Mouse (Mus musculus): ENCODE results near the gene Tuba1b. TPM values are rescaled to one million over a fixed set of nuclear protein-coding genes. Genes with fewer than 3 reads are reported as not detected.
"Not testable (repeated sequence)": the region's sequence is repeated elsewhere in the genome, so short reads cannot be mapped to it uniquely, and the experiment has no call there.

The Tuba1b gene
- polyA plus RNA-seq, 1 experiment from 2014 or later: 1,523 TPM

DNA sequence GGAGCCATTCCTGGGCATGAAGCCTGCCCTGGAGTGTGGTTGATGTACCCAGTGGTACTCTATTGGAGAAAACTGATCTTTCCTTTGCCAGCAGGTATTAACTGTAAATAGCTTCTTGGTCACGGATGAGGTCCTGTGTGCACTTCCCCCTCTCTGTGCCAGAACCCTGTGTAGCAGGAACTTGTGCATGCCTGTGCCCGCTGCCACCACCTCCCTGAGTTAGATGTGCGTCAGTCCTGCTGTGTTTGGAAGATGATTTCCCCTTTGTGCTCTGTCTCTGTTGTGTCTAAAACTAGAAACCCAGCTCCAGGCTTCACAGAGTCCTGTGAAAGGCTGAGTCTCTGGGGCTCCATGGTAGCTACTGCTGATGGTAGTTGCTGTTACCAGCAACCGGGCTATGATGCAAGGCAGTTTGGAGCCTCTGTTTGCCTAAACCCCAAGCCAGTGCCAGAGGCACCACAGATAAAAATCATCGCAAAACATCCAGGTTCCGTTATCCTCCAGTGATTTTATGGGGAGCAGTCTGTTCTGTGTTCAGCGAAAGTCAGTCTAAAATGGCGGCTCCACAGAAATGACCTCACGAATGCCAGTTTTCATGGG is 38.8 kb upstream of the Tuba1b start:
- DNase-seq (ENCODE audit: low spot score): no peak
- Histone ChIP-seq H3K9me3 (ENCODE audit: control insufficient read depth, low read length) (no peaks in the 10 kb centered on the region), H3K9ac (ENCODE audit: low read depth, low read length) (no peak overlapping the region), H3K27ac (replicated peaks; ENCODE audit: low read depth, low read length) (peak overlapping the region; percentile 59; the same call in 1 of the 2 replicates), H3K27me3 (replicated peaks; ENCODE audit: control insufficient read depth, insufficient read depth, low read length) (no peaks in the 10 kb centered on the region), H3K4me3 (ENCODE audit: low read depth, low read length) (no peak overlapping the region), H3K4me1 (ENCODE audit: control insufficient read depth, insufficient read depth, low read length) (peaks cover 49% of the 10 kb centered on the region), H3K36me3 (ENCODE audit: control insufficient read depth, insufficient read depth, low read length) (no peaks in the 10 kb centered on the region), H3K4me2 (ENCODE audit: low read depth, low read length) (no peak overlapping the region)
- ATAC-seq (ENCODE audit: low read depth): 0 out of 2 replicates have a peak, but pooled peaks have one; percentile 12
- 77% methylated on average over 9 of the region's 9 CpGs for WGBS

- not testable (repeated sequence) for H3K9ac ChIP-seq (ENCODE audit: low read depth, low read length); H3K36me3 ChIP-seq (ENCODE audit: control insufficient read depth, insufficient read depth, low read length); DNase-seq (ENCODE audit: low spot score); H3K27me3 ChIP-seq (replicated peaks; ENCODE audit: control insufficient read depth, insufficient read depth, low read length); H3K4me3 ChIP-seq (ENCODE audit: low read depth, low read length); H3K4me2 ChIP-seq (ENCODE audit: low read depth, low read length); ATAC-seq (ENCODE audit: low read depth); H3K9me3 ChIP-seq (ENCODE audit: control insufficient read depth, low read length)
- 66% methylated on average over 15 of the region's 15 CpGs for WGBS
- Histone ChIP-seq H3K27ac (replicated peaks; ENCODE audit: low read depth, low read length) (peak overlapping the region; percentile 49; the same call in 1 of the 2 replicates), H3K4me1 (ENCODE audit: control insufficient read depth, insufficient read depth, low read length) (peaks cover 36% of the 10 kb centered on the region)
Observed at GRCm38 (mm10) chr15:98971576-98972320, 37.4 kb upstream of the Tuba1b start.

DNA sequence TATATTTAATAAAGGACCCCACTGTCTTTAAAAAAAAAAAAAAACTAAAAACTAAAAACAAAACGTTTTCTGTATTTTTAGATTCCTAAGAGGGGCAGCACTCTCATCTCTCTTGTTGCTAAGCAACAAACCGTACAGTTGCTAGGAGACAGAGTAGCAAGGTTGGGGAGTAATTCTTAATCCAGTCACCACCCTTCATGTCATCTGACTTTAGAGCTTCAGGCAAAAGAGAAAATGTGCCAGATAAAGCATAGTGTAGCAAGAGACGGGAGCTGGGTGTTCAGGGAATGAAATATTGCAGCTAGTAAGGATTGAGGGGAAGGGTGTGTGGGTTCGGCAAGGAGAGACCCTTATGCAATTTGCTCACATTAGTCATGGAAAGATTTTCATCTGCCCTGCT is 36.7 kb upstream of the Tuba1b start:
- Histone ChIP-seq H3K9ac (ENCODE audit: low read depth, low read length) (no peak overlapping the region), H3K36me3 (ENCODE audit: control insufficient read depth, insufficient read depth, low read length) (no peaks in the 10 kb centered on the region), H3K4me2 (ENCODE audit: low read depth, low read length) (no peak overlapping the region), H3K4me3 (ENCODE audit: low read depth, low read length) (no peak overlapping the region), H3K27ac (replicated peaks; ENCODE audit: low read depth, low read length) (peak overlapping the region; percentile 49; the same call in 1 of the 2 replicates), H3K27me3 (replicated peaks; ENCODE audit: control insufficient read depth, insufficient read depth, low read length) (no peaks in the 10 kb centered on the region), H3K9me3 (ENCODE audit: control insufficient read depth, low read length) (no peaks in the 10 kb centered on the region), H3K4me1 (ENCODE audit: control insufficient read depth, insufficient read depth, low read length) (peaks cover 32% of the 10 kb centered on the region)
- DNase-seq (ENCODE audit: low spot score): peak; percentile 80
- 15% methylated on average over 4 of the region's 4 CpGs for WGBS
- 0 out of 2 replicates have a peak, but pooled peaks have one; percentile 12 for ATAC-seq (ENCODE audit: low read depth)

GRCm38 (mm10) chr15:98969372-98970101 is 35.2 kb upstream of the Tuba1b start:
- WGBS: 8% methylated on average over 16 of the region's 16 CpGs
- peak overlapping the region; percentile 86 for H3K27ac ChIP-seq (replicated peaks; ENCODE audit: low read depth, low read length)
- no peak overlapping the region for H3K4me3 ChIP-seq (ENCODE audit: low read depth, low read length)
- no peaks in the 10 kb centered on the region for H3K27me3 ChIP-seq (replicated peaks; ENCODE audit: control insufficient read depth, insufficient read depth, low read length)
- no peaks in the 10 kb centered on the region for H3K9me3 ChIP-seq (ENCODE audit: control insufficient read depth, low read length)
- peak; percentile 15; the same call in 1 of the 2 replicates for ATAC-seq (ENCODE audit: low read depth)
- peaks cover 32% of the 10 kb centered on the region for H3K4me1 ChIP-seq (ENCODE audit: control insufficient read depth, insufficient read depth, low read length)
- no peaks in the 10 kb centered on the region for H3K36me3 ChIP-seq (ENCODE audit: control insufficient read depth, insufficient read depth, low read length)
- peak overlapping the region; percentile 49; the same call in 1 of the 2 replicates for H3K9ac ChIP-seq (ENCODE audit: low read depth, low read length)
- peak; percentile 77 for DNase-seq (ENCODE audit: low spot score)
- peak overlapping the region; percentile 23 for H3K4me2 ChIP-seq (ENCODE audit: low read depth, low read length)

GRCm38 (mm10) chr15:98968701-98969371 is 34.5 kb upstream of the Tuba1b start:
- DNase-seq (ENCODE audit: low spot score) (peak; percentile 95), ATAC-seq (ENCODE audit: low read depth) (peak; percentile 83)
- H3K4me1 ChIP-seq (ENCODE audit: control insufficient read depth, insufficient read depth, low read length): peaks cover 32% of the 10 kb centered on the region
- H3K27ac ChIP-seq (replicated peaks; ENCODE audit: low read depth, low read length): peak overlapping the region; percentile 86
- no peaks in the 10 kb centered on the region for H3K27me3 ChIP-seq (replicated peaks; ENCODE audit: control insufficient read depth, insufficient read depth, low read length)
- H3K36me3 ChIP-seq (ENCODE audit: control insufficient read depth, insufficient read depth, low read length): no peaks in the 10 kb centered on the region
- H3K9ac ChIP-seq (ENCODE audit: low read depth, low read length): peak overlapping the region; percentile 49; the same call in 1 of the 2 replicates
- H3K4me3 ChIP-seq (ENCODE audit: low read depth, low read length): no peak overlapping the region
- peaks cover 4% of the 10 kb centered on the region; the same call in 1 of the 2 replicates for H3K9me3 ChIP-seq (ENCODE audit: control insufficient read depth, low read length)
- WGBS: 11% methylated on average over 12 of the region's 12 CpGs
- H3K4me2 ChIP-seq (ENCODE audit: low read depth, low read length): peak overlapping the region; percentile 23

DNA sequence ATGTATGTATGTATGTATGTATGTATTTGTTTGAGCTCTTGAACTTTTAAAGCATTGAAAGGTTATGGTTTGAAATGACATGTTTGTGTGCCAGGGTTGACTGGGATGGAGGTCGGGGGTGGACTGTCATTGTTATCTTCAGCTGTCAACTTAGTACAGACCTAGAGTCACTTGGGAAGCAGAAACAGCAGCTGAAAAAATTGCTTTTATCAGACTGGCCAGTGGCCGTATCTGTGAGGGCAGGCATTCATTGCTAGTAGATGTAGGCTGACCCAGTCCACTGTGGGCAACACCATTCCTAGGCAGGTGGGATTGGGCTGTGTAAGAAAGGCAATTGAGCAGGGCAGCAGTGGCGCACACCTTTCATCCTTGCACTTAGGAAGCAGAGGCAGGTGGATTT is 25.2 kb upstream of the Tuba1b start:
- peaks cover 8% of the 10 kb centered on the region; the same call in 1 of the 2 replicates for H3K9me3 ChIP-seq (ENCODE audit: control insufficient read depth, low read length)
- no peak for ATAC-seq (ENCODE audit: low read depth)

DNA sequence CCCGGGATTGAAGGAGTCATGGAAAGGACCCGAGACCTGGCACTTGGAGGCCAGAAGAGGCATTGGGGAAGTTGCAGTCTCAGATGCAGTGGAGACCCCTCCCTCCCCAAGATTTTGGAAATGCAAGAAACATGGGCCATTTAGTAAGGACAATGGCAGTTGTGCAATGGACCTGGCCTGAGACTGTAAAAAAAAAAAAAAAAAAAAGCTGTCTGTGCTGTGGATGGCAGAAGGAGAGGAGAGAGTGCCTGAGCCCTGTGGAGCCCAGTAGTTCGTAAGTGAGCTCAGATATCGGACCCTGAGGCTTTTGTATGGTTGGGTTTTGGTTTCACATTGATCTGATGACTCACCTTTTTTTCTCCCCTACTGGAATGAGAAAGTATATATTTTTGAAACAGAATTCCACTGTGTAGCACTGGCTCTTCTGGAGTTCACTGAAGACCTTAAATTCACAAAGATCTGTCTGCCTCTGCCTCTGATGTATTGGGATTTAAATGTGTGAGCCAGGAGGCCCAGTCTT is 24.6 kb upstream of the Tuba1b start:
- no peak for ATAC-seq (ENCODE audit: low read depth)
- no peaks in the 10 kb centered on the region for H3K27me3 ChIP-seq (replicated peaks; ENCODE audit: control insufficient read depth, insufficient read depth, low read length)
- H3K27ac ChIP-seq (replicated peaks; ENCODE audit: low read depth, low read length): no peak overlapping the region
- H3K9ac ChIP-seq (ENCODE audit: low read depth, low read length): no peak overlapping the region
- DNase-seq (ENCODE audit: low spot score): no peak
- WGBS: 87% methylated on average over 4 of the region's 4 CpGs
- no peak overlapping the region for H3K4me2 ChIP-seq (ENCODE audit: low read depth, low read length)
- H3K36me3 ChIP-seq (ENCODE audit: control insufficient read depth, insufficient read depth, low read length): no peaks in the 10 kb centered on the region
- H3K4me1 ChIP-seq (ENCODE audit: control insufficient read depth, insufficient read depth, low read length): peaks cover 9% of the 10 kb centered on the region; the same call in 1 of the 2 replicates
- peaks cover 5% of the 10 kb centered on the region; the same call in 1 of the 2 replicates for H3K9me3 ChIP-seq (ENCODE audit: control insufficient read depth, low read length)
- no peak overlapping the region for H3K4me3 ChIP-seq (ENCODE audit: low read depth, low read length)

More for the DNA sequence above, 25.2 kb upstream of the Tuba1b start:
- Histone ChIP-seq H3K9ac (ENCODE audit: low read depth, low read length) (no peak overlapping the region), H3K27me3 (replicated peaks; ENCODE audit: control insufficient read depth, insufficient read depth, low read length) (no peaks in the 10 kb centered on the region), H3K4me3 (ENCODE audit: low read depth, low read length) (no peak overlapping the region), H3K4me2 (ENCODE audit: low read depth, low read length) (no peak overlapping the region), H3K36me3 (ENCODE audit: control insufficient read depth, insufficient read depth, low read length) (no peaks in the 10 kb centered on the region), H3K27ac (replicated peaks; ENCODE audit: low read depth, low read length) (no peak overlapping the region), H3K4me1 (ENCODE audit: control insufficient read depth, insufficient read depth, low read length) (peaks cover 5% of the 10 kb centered on the region; the same call in 1 of the 2 replicates)
- no peak for DNase-seq (ENCODE audit: low spot score)
- WGBS: 84% methylated on average over 3 of the region's 3 CpGs

GRCm38 (mm10) chr15:98957475-98957874 is 23.1 kb upstream of the Tuba1b start:
- Histone ChIP-seq H3K36me3 (ENCODE audit: control insufficient read depth, insufficient read depth, low read length) (no peaks in the 10 kb centered on the region), H3K4me1 (ENCODE audit: control insufficient read depth, insufficient read depth, low read length) (peaks cover 10% of the 10 kb centered on the region; the same call in 1 of the 2 replicates), H3K4me3 (ENCODE audit: low read depth, low read length) (no peak overlapping the region), H3K27ac (replicated peaks; ENCODE audit: low read depth, low read length) (no peak overlapping the region), H3K9me3 (ENCODE audit: control insufficient read depth, low read length) (no peaks in the 10 kb centered on the region), H3K4me2 (ENCODE audit: low read depth, low read length) (no peak overlapping the region), H3K27me3 (replicated peaks; ENCODE audit: control insufficient read depth, insufficient read depth, low read length) (no peaks in the 10 kb centered on the region), H3K9ac (ENCODE audit: low read depth, low read length) (no peak overlapping the region)
- no peak for DNase-seq (ENCODE audit: low spot score)
- 62% methylated on average over 5 of the region's 5 CpGs for WGBS
- no peak for ATAC-seq (ENCODE audit: low read depth)
